Mouse (Mus musculus): Measurements from ENCODE around the gene Nol11.
A peak's percentile ranks its signal among the peaks of the same experiment; 100 is the strongest.

The Nol11 gene

GRCm38 (mm10) chr11:107188565-107189552 lies at the start of gene Nol11:
TSS of gene Nol11 (minus strand) at chr11:107189381.
- peak; percentile 98 for DNase-seq (ENCODE audit: low spot score)

- DNase-seq (ENCODE audit: low spot score), result no peak
Measured at GRCm38 (mm10) chr11:107238506-107238905, 49.3 kb upstream of the Nol11 start.

GRCm38 (mm10) chr11:107237532-107237931 lies 48.4 kb upstream of the Nol11 start:
- DNase-seq (ENCODE audit: low spot score), result no peak

- DNase-seq (ENCODE audit: low spot score), result no peak
Measured at GRCm38 (mm10) chr11:107233252-107233890, 44.2 kb upstream of the Nol11 start.

- no peak for DNase-seq (ENCODE audit: low spot score)
Measured at GRCm38 (mm10) chr11:107230128-107230527, 40.9 kb upstream of the Nol11 start.

- DNase-seq (ENCODE audit: low spot score), result no peak
Measured at GRCm38 (mm10) chr11:107226431-107226830, 37.2 kb upstream of the Nol11 start.

GRCm38 (mm10) chr11:107226013-107226412 lies 36.8 kb upstream of the Nol11 start:
- DNase-seq (ENCODE audit: low spot score), result no peak

- DNase-seq (ENCODE audit: low spot score), result no peak
Measured at GRCm38 (mm10) chr11:107225301-107225700, 36.1 kb upstream of the Nol11 start.

GRCm38 (mm10) chr11:107223667-107224214 lies 34.6 kb upstream of the Nol11 start:
- DNase-seq (ENCODE audit: low spot score), result no peak

- no peak for DNase-seq (ENCODE audit: low spot score)
Measured at GRCm38 (mm10) chr11:107223169-107223561, 34.0 kb upstream of the Nol11 start.

GRCm38 (mm10) chr11:107222531-107223168 lies 33.5 kb upstream of the Nol11 start:
- no peak for DNase-seq (ENCODE audit: low spot score)

GRCm38 (mm10) chr11:107215111-107215510 lies 25.9 kb upstream of the Nol11 start:
- no peak for DNase-seq (ENCODE audit: low spot score)

- DNase-seq (ENCODE audit: low spot score), result no peak
Measured at GRCm38 (mm10) chr11:107213745-107214144, 24.6 kb upstream of the Nol11 start.

GRCm38 (mm10) chr11:107209818-107210217 lies 20.6 kb upstream of the Nol11 start:
- DNase-seq (ENCODE audit: low spot score), result no peak

- DNase-seq (ENCODE audit: low spot score), result no peak
Measured at GRCm38 (mm10) chr11:107201773-107202172, 12.6 kb upstream of the Nol11 start.

- DNase-seq (ENCODE audit: low spot score), result no peak
Measured at GRCm38 (mm10) chr11:107199281-107199680, 10.1 kb upstream of the Nol11 start.

GRCm38 (mm10) chr11:107195334-107195733 lies 6.2 kb upstream of the Nol11 start:
- DNase-seq (ENCODE audit: low spot score), result no peak

GRCm38 (mm10) chr11:107190376-107190775 lies 1.2 kb upstream of the Nol11 start:
- no peak for DNase-seq (ENCODE audit: low spot score)

GRCm38 (mm10) chr11:107183777-107184176 lies 5.4 kb downstream of the Nol11 start:
- no peak for DNase-seq (ENCODE audit: low spot score)

- no peak for DNase-seq (ENCODE audit: low spot score)
Measured at GRCm38 (mm10) chr11:107161215-107161614, 28.0 kb downstream of the Nol11 start.

GRCm38 (mm10) chr11:107159034-107159433 lies 30.1 kb downstream of the Nol11 start:
- no peak for DNase-seq (ENCODE audit: low spot score)

- DNase-seq (ENCODE audit: low spot score), result no peak
Measured at GRCm38 (mm10) chr11:107156977-107157642, 32.1 kb downstream of the Nol11 start.

All from spleen, adult 12 weeks (tissue).